Mouse (Mus musculus): Measurements from ENCODE around the gene Gm49321.
A peak's percentile ranks its signal among the peaks of the same experiment; 100 is the strongest.

Gene Gm49321

DNA sequence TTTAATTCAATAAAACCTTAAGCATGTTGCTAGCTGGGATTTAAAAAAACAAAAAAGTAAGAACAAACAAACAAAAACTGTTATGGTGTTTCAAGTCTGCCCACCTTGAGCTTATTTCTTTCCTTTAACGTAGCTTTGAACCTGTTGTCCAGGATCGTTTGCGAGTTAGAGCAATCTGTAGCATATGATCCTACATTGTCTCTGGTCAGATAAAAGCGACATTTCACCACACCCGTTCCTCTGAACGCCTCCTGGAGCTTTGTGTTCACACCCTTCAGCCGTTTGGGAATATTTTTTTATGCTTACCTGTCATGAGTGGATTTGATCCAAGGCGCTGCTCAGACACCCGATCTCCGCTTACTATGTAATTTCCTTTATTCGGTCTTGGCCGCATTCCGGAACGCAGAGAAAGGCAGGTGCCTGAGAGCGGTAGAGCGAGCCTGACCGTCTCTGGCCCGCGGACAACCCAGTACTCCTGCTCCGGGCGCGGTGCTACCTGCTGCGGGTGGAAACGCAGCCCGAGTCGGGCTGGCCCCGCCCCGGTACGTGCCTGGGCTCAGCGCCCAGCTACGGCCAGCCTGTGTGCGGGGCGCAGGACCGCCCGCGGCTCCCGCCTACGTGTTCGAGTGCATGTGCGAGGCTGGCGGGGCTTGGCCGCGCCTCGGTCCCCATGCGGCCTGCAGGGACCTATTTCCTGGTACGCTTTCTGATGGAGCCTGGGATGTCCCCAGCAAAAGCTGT lies 12.0 kb downstream of the Gm49321 start:
- DNase-seq: peak; percentile 22 to 27

DNA sequence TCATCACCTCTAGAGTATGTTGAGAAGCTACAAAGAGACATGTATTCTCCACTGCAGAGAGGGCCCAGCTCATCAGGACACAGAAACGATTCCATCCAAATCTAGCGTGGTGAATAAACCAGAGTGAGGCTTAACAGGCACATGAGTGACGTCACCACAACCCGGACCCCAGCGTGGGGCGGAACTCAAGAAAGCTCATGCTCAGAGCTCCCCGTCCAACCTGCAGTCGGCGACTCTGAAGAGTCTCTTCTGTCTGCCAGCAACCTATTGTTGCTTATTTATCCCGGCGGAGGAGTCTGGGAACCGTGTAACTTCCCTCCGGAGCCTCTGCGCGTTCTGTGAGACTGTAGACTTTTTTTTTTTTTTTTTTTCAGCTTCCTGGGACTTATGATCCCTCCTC lies 15.4 kb downstream of the Gm49321 start:
- DNase-seq: peak; percentile 61 to 67

DNA sequence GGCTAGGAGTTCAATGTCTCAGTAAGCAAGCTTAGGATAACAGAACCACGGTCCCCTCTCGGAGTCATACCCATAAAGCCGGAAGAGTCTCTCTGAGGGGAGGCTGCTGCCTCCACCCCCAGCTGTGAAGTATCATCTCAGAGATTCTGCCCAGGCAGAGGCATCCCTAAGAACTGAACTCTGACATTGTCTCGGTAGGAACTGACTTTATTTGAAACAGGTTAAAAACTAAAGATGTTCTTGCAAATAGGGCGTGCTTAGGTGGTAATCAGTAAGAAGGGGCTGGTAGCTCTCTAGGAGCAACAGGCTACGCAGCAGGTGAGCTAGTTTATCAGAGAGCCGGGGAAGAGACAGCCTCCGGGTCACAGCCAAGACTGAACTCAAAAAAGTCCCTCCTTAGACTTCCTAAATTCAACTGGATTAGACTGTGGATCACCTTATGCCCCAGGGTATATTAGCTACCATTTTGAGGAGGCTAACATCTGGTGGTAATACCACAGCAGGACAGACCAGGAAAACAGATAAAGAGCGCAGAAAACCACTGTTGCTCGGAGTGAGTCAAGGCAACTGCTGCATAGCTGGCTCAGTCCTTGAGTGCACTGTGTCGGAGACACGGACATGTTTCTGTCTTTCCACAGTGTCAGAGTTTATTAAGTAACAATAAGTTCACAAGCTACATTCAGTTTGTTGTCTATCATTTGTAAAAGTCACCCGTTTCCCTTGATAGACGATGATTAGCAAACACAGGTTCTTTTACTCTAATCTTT lies 16.1 kb downstream of the Gm49321 start:
- DNase-seq: peak; percentile 23 to 33

DNA sequence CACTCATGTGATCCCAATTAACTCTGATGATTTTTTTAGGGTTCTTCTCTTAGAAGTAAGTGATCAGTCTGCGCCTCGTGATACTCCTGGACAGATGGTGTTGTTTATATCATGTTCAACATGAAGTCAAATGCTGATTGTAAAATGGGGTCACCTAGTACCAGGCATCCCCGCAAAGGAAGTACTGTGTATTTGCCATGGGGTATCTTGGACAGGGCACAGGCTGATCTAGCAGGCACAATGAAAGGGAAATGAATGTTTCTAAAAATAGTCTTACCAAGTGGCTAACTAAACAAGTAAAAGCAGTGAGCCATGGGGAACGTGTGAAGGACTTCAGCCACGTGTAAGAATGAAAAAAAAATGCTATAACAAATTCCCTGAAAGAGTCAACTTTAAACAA lies 17.3 kb downstream of the Gm49321 start:
- DNase-seq: no peak

DNA sequence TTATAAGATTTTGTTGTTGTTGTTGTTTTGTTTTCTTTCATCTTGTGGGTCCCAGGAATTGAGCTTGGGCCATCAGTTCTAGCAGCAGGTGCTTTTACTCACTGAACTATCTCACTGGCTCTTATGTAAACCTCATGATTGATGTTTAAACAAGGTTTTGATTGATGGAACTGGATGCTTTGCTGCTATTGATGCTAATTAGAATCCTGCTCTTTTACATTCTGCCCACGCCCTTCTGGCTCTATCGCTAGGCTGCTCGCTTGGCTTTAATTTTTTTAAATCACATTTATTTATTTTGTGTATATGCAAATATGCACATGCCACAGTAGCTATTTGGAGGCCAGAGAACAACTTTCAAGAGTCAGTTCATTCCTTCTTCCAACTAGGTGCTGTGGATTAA lies 20.2 kb downstream of the Gm49321 start:
- no peak for DNase-seq

DNA sequence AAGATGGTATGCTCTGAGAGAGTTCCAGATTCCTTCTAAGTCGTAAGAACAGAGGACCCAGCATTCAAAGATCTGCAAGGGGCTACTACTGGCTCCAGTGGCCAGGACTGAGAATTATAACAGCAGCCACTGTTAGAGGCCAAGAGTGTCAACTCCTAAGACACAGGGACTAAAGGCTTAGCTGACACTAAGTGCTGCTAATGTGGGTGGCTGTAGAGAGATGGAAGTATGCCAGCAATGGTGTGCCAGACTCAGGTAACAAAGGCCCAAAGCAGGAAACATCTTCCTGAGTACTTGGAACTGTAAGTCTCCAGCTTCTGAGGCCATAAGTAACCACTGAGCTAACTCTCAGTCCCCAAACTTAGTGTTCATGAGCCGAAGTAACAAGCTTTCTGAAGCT lies 21.4 kb downstream of the Gm49321 start:
- DNase-seq: no peak

DNA sequence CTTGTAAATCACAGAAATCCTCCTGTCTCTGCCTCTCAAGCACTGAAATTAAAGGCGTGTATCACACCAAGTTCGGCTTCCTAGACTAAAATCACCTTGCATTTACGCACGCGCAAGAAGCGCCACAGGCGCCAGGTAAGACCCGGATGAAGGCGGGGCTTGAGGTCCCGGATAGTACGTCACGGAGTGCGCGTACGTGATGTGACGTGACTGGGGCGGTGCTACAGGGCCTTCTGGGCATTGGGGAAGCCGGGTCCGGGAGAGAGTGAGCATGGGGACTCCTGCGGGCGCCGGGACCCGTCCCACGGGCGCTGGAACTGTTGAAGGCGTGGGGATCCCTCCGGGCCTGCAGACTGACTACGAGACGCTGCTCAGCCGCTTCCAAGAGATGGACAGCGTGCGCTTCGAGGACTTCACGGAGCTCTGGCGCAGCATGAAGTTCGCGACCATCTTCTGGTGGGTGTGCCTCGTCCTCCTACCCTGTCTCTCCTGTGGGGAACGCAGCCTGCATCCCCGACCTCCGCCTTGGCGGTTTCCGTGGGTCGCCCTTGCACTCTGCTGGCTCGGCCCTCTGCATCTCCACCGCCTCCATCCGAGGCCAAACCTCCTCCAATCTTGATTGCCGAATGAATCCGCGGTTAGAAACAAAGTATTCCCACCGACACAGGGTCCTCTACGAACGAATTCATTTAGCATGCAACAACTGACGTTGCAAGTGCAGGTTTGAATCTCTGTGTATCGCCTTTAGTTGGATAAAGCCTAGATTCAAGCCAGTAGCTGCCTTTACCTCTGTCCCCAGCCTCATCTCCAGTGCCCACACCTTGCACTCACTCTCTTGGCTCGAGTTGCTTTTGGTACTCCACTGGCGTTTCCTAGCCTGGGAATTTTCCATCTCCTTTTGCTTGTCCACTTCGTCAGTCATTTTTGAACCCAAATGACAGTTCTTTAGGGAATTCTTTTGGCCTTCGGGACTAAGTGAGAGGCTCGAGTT lies 27.1 kb downstream of the Gm49321 start, which contains the start of gene Snapc1:
Gene Snapc1 (plus strand): TSS at position 191 of the 991 bp plus-strand sequence.
- DNase-seq: peak; percentile 99

DNA sequence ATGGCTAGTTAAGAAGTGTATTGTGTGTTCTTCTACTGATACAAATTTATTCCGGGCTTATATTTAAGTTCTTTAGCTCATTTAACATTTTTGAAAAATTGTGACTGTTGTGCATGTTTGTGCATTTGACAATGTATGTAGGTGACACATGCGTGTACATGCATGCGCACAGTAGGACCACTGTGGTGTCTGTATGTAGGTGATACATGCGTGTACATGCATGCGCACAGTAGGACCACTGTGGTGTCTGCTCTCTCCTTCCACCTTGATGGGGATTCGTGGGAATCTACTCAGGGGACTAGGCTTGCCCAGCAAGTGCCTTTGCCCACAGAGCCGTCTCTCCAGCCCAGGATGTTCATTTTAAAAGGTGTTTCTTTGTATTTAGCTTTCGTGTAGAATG lies 31.7 kb downstream of the Gm49321 start:
- DNase-seq: no peak

DNA sequence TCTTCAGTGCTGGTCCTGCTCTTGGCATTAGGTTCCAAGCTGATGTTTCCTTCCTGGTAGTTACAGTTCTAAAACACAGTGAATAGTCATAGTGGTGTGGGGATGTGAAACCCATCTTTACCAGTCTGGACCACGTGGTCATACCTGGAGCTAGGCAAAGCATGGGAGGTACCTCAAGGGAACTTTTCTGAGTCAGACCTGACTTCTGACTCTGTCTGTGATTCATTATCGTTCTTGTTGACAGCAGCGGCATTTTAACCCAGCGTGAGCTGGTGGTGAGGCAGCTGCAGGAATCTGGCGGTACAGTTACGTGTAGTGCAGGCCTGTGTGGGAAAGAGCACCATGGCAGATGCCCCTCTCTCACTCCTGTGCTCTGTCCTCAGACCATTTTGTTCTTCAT lies 37.1 kb downstream of the Gm49321 start:
- DNase-seq: no peak

DNA sequence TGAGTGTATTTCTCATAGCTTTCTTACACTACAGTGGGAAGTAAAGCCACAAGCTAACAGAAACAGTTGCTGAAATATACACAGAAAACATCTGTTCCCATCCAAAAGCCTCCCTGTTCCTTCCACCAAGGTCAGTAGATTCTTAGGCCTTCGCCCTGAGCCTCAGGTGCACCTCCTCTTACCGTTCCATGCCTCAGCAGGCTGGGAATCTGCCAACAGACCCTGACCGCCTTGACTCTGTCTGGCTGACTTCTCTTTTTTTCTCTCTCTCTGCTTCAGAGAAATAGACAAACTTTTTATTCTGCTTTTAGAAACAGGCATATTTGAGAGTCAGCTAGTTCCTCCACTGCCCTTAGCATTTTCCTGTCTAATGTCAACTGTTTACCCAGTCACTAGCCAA lies 40.7 kb downstream of the Gm49321 start:
- DNase-seq: peak; percentile 15 to 19

DNA sequence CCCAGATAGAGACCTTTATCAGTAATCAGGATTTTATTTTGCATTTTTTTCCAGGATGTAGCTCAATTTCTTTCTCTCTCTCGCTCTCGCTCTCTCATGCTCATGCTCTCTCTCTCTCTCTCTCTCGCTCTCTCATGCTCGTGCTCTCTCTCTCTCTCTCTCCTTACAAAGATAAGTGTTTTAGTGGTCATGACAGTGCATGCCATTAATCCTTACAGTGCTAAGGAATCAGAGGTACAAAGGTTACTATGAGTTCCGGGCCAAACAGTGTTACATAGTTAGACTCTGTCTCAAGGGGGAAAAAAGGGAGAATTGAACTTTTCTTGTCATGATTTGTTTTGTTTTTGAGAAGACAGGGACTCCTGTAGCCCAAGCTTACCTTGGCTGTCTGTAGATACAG lies 42.2 kb downstream of the Gm49321 start:
- DNase-seq: no peak

DNA sequence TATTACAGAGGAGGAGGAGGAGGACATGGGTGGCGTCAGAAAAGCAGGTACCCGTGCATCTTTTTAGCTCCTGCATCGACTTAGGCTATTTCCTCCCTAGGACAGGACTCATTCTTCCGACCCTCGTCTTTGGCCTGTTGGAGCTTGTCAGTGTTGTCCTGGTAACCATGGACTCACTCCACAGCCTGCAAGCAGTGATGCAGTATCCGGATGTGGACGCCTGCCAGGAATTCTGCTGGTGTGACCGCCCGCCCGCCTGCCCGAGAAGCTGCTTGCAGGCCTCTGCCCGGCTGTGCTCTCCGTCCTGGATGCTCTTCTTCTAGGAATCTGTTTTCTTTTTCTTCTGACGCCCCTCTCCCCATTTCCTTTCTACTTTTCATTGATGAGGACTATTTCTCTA lies 45.1 kb downstream of the Gm49321 start:
- no peak for DNase-seq

DNA sequence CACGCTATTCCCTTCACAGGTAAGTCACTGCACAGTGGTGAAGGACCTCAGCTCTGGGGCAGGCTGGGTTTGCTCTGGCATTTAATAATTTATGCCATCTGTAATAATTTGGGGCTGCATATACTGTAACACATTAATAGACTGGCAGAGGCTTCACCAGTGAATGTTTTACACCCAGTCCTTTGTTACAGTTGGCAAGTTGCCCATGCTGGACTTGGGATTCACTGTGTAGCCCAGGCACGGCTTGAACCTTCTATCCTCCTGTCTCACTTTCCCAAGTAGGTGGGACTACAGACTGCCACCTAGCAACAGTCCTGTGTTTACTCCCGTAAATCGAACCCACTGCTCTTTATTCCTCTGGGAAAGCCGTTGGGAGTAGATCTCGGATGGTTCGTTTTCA lies 48.8 kb downstream of the Gm49321 start:
- no peak for DNase-seq

DNA sequence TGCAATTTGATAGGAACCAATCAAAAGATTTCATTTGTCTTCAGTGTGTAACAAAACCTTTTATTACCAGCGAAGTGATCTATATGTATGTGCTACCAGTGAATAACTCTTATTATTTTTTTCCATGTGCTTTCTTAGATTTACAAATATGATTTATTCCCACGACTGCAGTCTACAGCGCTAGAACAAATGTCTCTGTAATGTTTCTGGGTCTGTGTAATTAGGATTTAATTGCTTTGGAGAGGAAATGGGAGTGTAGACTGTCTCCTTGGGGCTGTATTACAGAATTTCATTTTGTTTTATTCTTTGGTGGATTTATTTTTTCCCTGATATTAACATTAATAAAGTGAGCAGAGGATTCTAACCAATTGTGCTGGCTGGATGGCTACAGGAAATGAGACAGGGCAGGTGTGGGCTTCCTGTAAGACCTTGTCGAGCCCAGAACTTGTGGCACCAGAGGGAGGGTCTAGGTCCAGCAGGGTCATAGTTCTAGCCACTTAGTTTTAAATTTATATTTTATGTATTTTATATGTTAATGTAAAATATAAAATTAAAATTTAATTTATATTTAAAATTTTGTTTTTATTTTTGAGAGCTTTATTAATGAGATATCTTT lies 51.0 kb downstream of the Gm49321 start:
- DNase-seq: no peak

DNA sequence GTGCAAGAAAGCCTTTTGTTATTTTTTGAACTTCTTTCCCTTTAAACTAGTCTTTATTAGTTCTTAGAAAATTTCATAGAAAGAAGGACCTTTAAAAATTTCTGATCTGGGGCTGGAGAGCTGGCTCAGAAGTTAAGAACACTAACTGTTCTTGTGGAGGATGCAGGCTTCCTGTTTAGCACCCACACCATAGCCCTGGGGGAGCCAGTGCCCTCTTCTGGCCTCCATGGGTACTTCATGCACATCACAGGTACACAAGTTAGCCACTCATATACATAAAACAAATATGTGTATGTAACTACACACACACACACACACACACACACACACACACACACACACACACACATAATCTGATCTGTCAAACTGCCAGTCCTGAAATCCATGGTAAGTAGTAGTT lies 52.1 kb downstream of the Gm49321 start:
- peak; percentile 73 to 77 for DNase-seq

DNA sequence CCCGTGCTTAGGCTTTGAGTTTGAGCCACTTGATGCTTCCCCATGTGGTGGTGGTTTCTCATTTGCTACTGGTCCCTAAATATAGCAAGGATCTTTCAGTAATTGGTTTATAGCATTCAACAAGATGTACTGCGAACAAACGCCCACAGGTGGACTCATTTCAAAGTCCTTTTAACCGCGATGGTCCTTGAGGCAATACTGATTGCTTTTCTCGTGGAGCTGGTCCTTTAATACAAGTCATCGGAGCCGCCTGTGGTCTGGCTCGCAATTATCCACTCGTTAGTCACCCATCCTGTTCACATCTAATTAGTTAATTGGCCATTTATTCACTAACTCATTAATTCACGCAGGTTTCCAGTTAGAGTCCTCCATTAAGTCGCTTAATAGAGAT lies 59.4 kb downstream of the Gm49321 start:
- no peak for DNase-seq

DNA sequence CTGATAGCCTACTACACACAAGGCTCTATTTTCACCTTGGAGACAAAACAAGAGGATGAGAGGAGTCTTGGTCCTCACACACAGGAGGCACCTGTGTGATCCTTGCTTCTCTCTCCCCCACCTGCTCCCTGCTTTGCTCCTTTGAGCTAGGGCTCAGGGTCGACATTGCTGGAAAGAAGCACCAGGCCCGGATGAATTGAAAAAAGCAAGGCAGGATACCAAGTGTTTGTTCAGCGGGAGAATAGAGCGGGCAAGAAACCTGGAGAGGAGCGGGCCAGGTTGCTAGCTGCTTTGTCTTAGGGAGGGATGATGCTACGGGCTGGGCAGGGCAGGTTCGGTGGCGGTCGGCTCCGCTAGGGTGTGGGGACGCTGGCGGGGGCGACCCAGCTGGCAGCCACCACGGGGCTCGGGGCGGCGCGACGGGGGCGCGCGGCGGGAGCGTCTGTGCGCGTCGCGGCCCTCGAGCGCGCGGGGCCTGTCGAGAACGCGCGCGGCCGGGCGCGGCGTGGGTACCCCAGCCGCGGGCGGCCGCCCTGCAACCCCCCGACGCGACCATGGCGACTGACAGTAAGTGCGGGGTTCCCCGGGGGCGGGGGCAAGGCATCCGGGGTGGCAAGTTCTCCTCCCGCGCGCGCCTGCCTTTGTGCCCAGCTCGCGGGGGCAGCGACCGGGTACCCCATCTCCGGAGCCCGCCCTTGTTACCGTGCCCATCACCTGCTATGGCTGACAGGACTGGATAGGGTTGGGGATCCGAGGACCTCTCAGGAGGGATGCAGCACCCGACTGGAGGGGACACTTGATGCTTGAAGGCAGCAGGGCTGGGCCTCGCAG lies 60.1 kb downstream of the Gm49321 start, which contains the start of gene Syt16:
Gene Syt16 (plus strand): TSS at position 365 of the 831 bp plus-strand sequence.
- no peak for DNase-seq

DNA sequence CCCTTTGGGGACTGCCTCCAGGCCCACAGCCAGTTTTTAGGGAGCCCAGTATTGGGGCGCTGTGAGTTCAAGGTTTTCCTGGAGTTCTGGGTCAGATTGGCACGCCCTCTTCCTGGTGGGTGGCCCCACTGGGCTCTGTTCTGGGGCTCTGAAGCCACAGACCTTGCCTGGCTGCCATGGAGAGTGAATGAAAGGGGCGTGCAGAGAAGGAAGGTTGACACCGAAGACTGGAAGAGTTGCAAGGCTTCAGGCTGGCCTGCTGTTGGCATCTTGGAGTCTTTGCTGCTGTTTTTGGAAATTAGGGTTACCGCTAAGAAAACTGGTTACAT lies 60.6 kb downstream of the Gm49321 start:
- no peak for DNase-seq

DNA sequence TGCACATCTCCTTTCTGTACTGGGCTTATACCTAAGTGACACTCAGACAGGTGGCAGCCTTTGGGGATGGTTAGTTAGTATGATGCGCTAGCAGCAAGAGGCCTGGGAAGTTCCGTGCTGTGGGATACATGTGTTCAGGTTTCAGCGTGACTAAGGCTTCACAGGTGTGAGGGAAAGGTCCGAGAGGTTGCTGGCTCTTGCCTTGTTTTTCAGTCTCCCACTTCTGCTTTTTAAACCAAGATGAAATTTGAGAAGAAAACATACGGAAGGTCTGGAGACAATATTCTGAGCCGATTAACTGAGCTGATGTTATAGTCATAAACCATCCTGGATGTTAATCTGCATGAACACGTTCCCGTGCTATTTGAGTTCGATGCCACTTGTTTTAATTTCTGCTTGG lies 65.0 kb downstream of the Gm49321 start:
- no peak for DNase-seq

DNA sequence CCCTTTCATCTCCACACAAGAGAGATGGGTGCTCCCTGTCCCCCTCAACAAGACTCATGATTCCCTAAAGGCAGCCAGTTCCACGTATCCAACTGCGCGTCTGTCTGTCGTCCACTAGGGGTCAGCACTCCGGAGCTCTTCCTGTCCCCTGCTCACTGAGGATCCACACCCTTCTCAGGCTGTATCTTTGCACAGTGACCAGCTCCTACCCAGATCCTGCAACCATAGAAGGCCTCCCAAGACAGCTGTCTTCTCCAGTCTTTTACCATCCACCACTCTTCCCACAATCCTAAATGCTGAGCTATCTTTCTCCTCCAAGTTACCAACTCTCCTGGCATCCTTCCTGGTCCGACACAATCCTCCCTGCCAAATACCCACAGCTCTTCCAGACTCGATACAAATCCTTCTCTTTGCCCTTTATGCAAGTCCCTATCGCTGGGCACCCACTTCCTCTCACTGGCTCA lies 72.0 kb downstream of the Gm49321 start:
- DNase-seq: peak; percentile 39 to 48

DNA sequence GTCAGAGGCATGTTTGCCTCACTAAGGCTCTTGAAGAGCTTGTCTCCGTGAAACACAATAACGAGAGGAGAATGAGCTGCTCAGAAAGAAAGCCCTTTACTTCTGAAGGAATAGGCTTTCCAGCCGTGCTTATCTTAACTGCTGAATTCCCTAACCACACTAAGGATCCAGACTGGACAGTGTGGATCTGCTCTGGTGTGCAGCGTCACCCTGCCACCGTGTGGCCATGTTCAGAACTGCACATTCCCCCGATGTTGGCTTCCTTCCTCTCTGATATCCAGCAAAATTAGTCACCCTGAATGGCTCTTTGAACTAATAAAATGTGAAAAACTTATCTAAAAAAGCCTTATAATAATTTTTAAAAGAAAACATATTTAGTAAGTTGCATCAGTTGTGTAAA lies 76.3 kb downstream of the Gm49321 start:
- peak; percentile 69 to 70 for DNase-seq
